8 mouse cellular contexts compared by ENCODE assay signal in genomic region chr3:65529471-65530215, GRCm38 (mm10). TPM values are rescaled to one million over a fixed set of nuclear protein-coding genes. Genes with fewer than 3 reads are reported as not detected.
A peak's percentile ranks its signal among the peaks of the same experiment; 100 is the strongest.
DNase-seq lines count a peak whose midpoint lies in the region; ATAC-seq and TF ChIP-seq lines count a peak whose summit lies in the region.

No protein-coding gene starts in this region.

- H3K36me3 ChIP-seq in erythroblast, embryonic 14.5 days (ENCODE audit: control insufficient read depth): no peaks in the 10 kb centered on the region
- H3K36me3 ChIP-seq in forebrain, embryonic 10.5 days (replicated peaks): peaks cover 25% of the 10 kb centered on the region
- H3K36me3 ChIP-seq in intestine, embryonic 15.5 days: 0 out of 2 replicates have a peak, but pooled peaks cover 4% of the 10 kb centered on the region
- H3K36me3 ChIP-seq in lung, postnatal 0 days (ENCODE audit: insufficient read depth, low read length): no peaks in the 10 kb centered on the region

- no peak for TF ChIP-seq CTCF in lung, postnatal 0 days (IDR thresholded peaks at IDR 0.05)

- H3K27ac ChIP-seq in forebrain, embryonic 10.5 days: peak overlapping the region; percentile 99
- peak overlapping the region; percentile 99 for H3K27ac ChIP-seq in intestine, embryonic 15.5 days
- H3K27ac ChIP-seq in lung, postnatal 0 days (ENCODE audit: low read length): peak overlapping the region; percentile 98

- peak; percentile 35 for DNase-seq in urinary bladder, postnatal 25 days (ENCODE audit: low spot score)
- no peak for DNase-seq in urinary bladder, adult 2 months (ENCODE audit: low spot score)
- DNase-seq in forebrain, embryonic 10.5 days (ENCODE audit: extremely low spot score, low spot score): no peak
- DNase-seq in lung, postnatal 0 days (ENCODE audit: low spot score): peak; percentile 90
- peak; percentile 56 for DNase-seq in skeletal muscle tissue, adult 2 months (ENCODE audit: low read depth, low spot score)

- peak overlapping the region; percentile 86 for H3K4me3 ChIP-seq in erythroblast, embryonic 14.5 days (replicated peaks)
- H3K4me3 ChIP-seq in forebrain, embryonic 10.5 days: peak overlapping the region; percentile 75
- peak overlapping the region; percentile 95 for H3K4me3 ChIP-seq in intestine, embryonic 15.5 days (replicated peaks)
- peak overlapping the region; percentile 95 for H3K4me3 ChIP-seq in lung, postnatal 0 days (ENCODE audit: low read depth, low read length)

- 3% methylated on average over 19 of the region's 19 CpGs for WGBS in forebrain, embryonic 10.5 days
- 2% methylated on average over 19 of the region's 19 CpGs for WGBS in intestine, embryonic 15.5 days
- under 1% methylated on average over 19 of the region's 19 CpGs for WGBS in lung, postnatal 0 days

- H3K9me3 ChIP-seq in erythroblast, embryonic 14.5 days (ENCODE audit: control insufficient read depth, low read length): no peaks in the 10 kb centered on the region
- no peaks in the 10 kb centered on the region for H3K9me3 ChIP-seq in forebrain, embryonic 10.5 days
- no peaks in the 10 kb centered on the region for H3K9me3 ChIP-seq in intestine, embryonic 15.5 days
- H3K9me3 ChIP-seq in lung, postnatal 0 days (ENCODE audit: low read length): no peaks in the 10 kb centered on the region

- peak overlapping the region; percentile 96 for H3K9ac ChIP-seq in intestine, embryonic 15.5 days
- H3K9ac ChIP-seq in lung, postnatal 0 days (replicated peaks; ENCODE audit: low read depth): peak overlapping the region; percentile 84

- peaks cover 21% of the 10 kb centered on the region for H3K4me1 ChIP-seq in erythroblast, embryonic 14.5 days (ENCODE audit: control insufficient read depth)
- H3K4me1 ChIP-seq in forebrain, embryonic 10.5 days: peaks cover 32% of the 10 kb centered on the region
- H3K4me1 ChIP-seq in intestine, embryonic 15.5 days (replicated peaks): 0 out of 2 replicates have a peak, but pooled peaks cover 2% of the 10 kb centered on the region
- no peaks in the 10 kb centered on the region for H3K4me1 ChIP-seq in lung, postnatal 0 days (ENCODE audit: insufficient read depth, low read depth, low read length)

- peak; percentile 65 for TF ChIP-seq EP300 in lung, postnatal 0 days (IDR thresholded peaks at IDR 0.05)

- H3K27me3 ChIP-seq in erythroblast, embryonic 14.5 days (ENCODE audit: control insufficient read depth): peaks cover 30% of the 10 kb centered on the region
- H3K27me3 ChIP-seq in forebrain, embryonic 10.5 days (ENCODE audit: poor library complexity, severe bottlenecking): peaks cover 7% of the 10 kb centered on the region
- H3K27me3 ChIP-seq in intestine, embryonic 15.5 days (replicated peaks): no peaks in the 10 kb centered on the region
- H3K27me3 ChIP-seq in lung, postnatal 0 days (replicated peaks; ENCODE audit: insufficient read depth, low read length): no peaks in the 10 kb centered on the region

- ATAC-seq in erythroblast, adult 5-6 weeks (replicated peaks; ENCODE audit: low FRiP score, poor library complexity, severe bottlenecking): no peak
- ATAC-seq in intestine, embryonic 15.5 days: peak; percentile 4; the same call in 1 of the 2 replicates
- ATAC-seq in lung, postnatal 0 days: peak; percentile 9

- H3K4me2 ChIP-seq in intestine, embryonic 15.5 days (replicated peaks): peak overlapping the region; percentile 70
- H3K4me2 ChIP-seq in lung, postnatal 0 days (replicated peaks; ENCODE audit: low read depth, low read length): peak overlapping the region; percentile 62

RNA-seq across cellular contexts. Expression of gene Tiparp, which starts 1.4 kb away (rescaled TPM):
- 0.05 and 0.06 TPM in 2 replicates for polyA plus RNA-seq in erythroblast, embryonic 14.5 days (2012)
- total RNA-seq in erythroblast, adult 5-6 weeks (2015; ENCODE audit: low replicate concordance): 2.9 and 4.2 TPM in 2 replicates
- 3.0 and 5.6 TPM in 2 replicates for total RNA-seq in erythroblast, adult 5-6 weeks (2017; ENCODE audit: low replicate concordance)
- polyA plus RNA-seq in urinary bladder, adult 2 months (2012; rRNA removed): 16.2 and 27.5 TPM in 2 replicates
- polyA plus RNA-seq in forebrain, embryonic 10.5 days (2016; fragmentation: Nextera tagmentation; extraction: Ambion mirVana): 30.3 and 35.9 TPM in 2 replicates
- polyA plus RNA-seq in intestine, embryonic 15.5 days (2015; fragmentation: Nextera tagmentation; extraction: Ambion mirVana): 39.0 and 45.6 TPM in 2 replicates
- 45.1 and 45.3 TPM in 2 replicates for polyA plus RNA-seq in lung, postnatal 0 days (2015; fragmentation: Nextera tagmentation; extraction: Ambion mirVana)

Comparison
In these comparisons a context has a peak if more than half of its experiments do, and no peak if none do; other contexts are left out.
1. DNase-seq: peak in urinary bladder, postnatal 25 days (single experiment), lung, postnatal 0 days (single experiment) and skeletal muscle tissue, adult 2 months (single experiment); none in urinary bladder, adult 2 months (single experiment) and forebrain, embryonic 10.5 days (single experiment).
2. RNA of gene Tiparp, which starts 1.4 kb away (polyA plus RNA-seq): 39.0 to 45.6 TPM in intestine, embryonic 15.5 days, 45.1 to 45.3 TPM in lung, postnatal 0 days, 30.3 to 35.9 TPM in forebrain, embryonic 10.5 days and 16.2 to 27.5 TPM in urinary bladder, adult 2 months; 0.05 to 0.06 TPM in erythroblast, embryonic 14.5 days; every median in the first group is over 10 times any median in the second.
3. Peak in every context shown above with its lines, with median percentiles within 50 percentile points of each other: H3K4me3 ChIP-seq and H3K27ac ChIP-seq.